Mouse (Mus musculus) kidney, adult 2 months (tissue): ENCODE data around the gene Vamp5.

Source experiments
- CTCF ChIP-seq: fragments of 200-500 bp; conservative IDR thresholded peaks from 2 replicates; pipeline ENCODE4 v1.5.1; 2011; ENCODE audit warnings: low read depth, mild to moderate bottlenecking, control low read depth, low read length, moderate library complexity, mixed read lengths; ENCODE audit not compliant: insufficient read depth, insufficient read length
- POLR2A ChIP-seq: fragments of 200-500 bp; IDR thresholded peaks from one replicate; pipeline ENCODE4 v1.6.1; 2011; ENCODE audit warnings: low read depth, low read length, control low read depth

- TF ChIP-seq CTCF, result no peak; the same call in 1 of the 2 replicates
- TF ChIP-seq POLR2A, result no peak
Observed at GRCm38 (mm10) chr6:72415181-72415580, 34.9 kb upstream of the Vamp5 start.
